Mouse (Mus musculus) testis, adult 2 months (tissue): Measurements from ENCODE around the gene Hpn.

Experiments used
- CTCF ChIP-seq: fragments of 200-500 bp; IDR thresholded peaks from 2 replicates; pipeline ENCODE4 v1.5.1; 2012; ENCODE audit warnings: low read depth, mild to moderate bottlenecking, inconsistent platforms, low read length, moderate library complexity; ENCODE audit not compliant: control insufficient read depth, insufficient read depth, insufficient replicate concordance
- POLR2A ChIP-seq: fragments of 200-500 bp; IDR thresholded peaks from 2 replicates; pipeline ENCODE4 v1.6.1; 2012; ENCODE audit warnings: low read depth, mild to moderate bottlenecking, inconsistent platforms, low read length, moderate library complexity; ENCODE audit not compliant: control insufficient read depth

- TF ChIP-seq POLR2A: no peak
- TF ChIP-seq CTCF: no peak
Measured at GRCm38 (mm10) chr7:31052636-31053434, 62.3 kb downstream of the Hpn start.
